Mouse (Mus musculus): ENCODE data around the gene Ly6g5c. TPM values are rescaled to one million over a fixed set of nuclear protein-coding genes. Genes with fewer than 3 reads are reported as not detected.

Gene Ly6g5c
- total and polyA plus RNA-seq, 3 experiments = not detected

DNA sequence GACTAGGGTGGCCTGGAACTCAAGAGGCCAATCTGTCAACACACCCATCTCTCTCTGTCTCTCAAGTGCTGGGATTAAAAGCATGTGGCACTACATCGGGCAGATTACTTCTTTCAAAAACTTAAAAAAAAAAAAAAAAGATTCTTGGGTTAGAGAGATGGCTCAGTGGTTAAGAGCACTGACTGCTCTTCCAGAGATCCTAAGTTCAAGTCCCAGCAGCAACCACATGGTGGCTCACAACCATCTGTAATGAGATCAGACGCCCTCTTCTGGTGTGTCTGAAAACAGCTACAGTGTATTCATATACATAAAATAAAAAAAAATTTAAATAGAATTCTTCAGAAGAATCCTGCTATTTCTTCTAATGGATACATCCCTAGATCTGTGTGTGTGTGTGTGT is 19.9 kb upstream of the Ly6g5c start:
- Histone ChIP-seq H3K27me3 (ENCODE audit: insufficient read depth, low read length) (no peaks in the 10 kb centered on the region), H3K4me3 (ENCODE audit: low read depth, low read length) (no peak overlapping the region), H3K4me1 (ENCODE audit: insufficient read depth, low read depth, low read length) (peaks cover 66% of the 10 kb centered on the region), H3K36me3 (replicated peaks) (peaks cover 31% of the 10 kb centered on the region), H3K9me3 (replicated peaks) (no peaks in the 10 kb centered on the region)
- TF ChIP-seq TAL1 (conservative IDR thresholded peaks at IDR 0.05; ENCODE audit: low read depth, low read length) (no peak), GATA2 (IDR thresholded peaks at IDR 0.05; ENCODE audit: borderline replicate concordance, low read depth, low read length) (no peak), CTCF (IDR thresholded peaks at IDR 0.05; ENCODE audit: low read depth, low read length) (no peak), POLR2AphosphoS5 (IDR thresholded peaks at IDR 0.05; ENCODE audit: insufficient replicate concordance, low read depth, low read length) (no peak), GATA1 (IDR thresholded peaks at IDR 0.05; ENCODE audit: borderline replicate concordance, low read length) (no peak)
- no peak for DNase-seq (ENCODE audit: low spot score)
- ATAC-seq (ENCODE audit: extremely low read depth, insufficient number of reproducible peaks, low FRiP score, poor library complexity, severe bottlenecking) = no peak

DNA sequence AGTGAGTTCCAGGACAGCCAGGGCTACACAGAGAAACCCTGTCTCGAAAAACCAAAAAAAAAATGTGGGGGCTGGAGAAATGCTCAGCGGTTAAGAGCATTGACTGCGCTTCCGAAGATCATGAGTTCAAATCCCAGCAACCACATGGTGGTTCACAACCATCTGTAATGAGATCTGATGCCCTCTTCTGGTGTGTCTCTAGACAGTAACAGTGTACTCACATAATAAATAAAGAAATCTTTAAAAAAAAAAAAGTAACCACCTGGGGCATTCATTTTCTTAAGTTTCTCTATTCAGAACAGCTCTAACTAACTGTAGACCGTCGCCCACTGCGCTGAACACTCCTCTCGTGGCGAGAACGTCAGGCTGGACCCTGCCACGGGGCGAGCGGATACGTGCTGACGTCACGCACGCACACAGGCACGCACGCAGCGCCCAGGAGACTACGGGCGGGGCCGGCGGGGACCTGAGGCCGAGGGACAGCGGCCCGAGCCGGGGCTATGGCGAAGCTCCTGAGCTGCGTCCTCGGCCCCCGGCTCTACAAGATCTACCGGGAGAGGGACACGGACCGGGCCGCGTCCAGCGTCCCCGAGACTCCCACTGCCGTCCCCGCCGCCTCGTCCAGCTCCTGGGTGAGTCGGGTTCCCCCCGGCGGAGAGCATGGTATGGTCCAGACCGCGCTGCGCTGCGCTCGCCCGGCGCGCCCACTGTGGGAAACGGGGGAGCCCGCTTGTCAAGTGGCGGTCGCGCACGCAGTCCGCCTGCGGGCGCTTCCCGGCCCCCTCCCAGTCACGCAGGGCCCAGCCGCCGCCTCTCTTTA is 19.0 kb upstream of the Ly6g5c start, which contains the start of gene Abhd16a:
TSS of gene Abhd16a (plus strand) at position 439 of the 820 bp plus-strand sequence.
- H3K9me3 ChIP-seq (replicated peaks) = no peaks in the 10 kb centered on the region
- peaks cover 64% of the 10 kb centered on the region for H3K4me1 ChIP-seq (ENCODE audit: insufficient read depth, low read depth, low read length)
- ATAC-seq (ENCODE audit: extremely low read depth, insufficient number of reproducible peaks, low FRiP score, poor library complexity, severe bottlenecking) = peak; percentile 77
- no peaks in the 10 kb centered on the region for H3K27me3 ChIP-seq (ENCODE audit: insufficient read depth, low read length)
- TF ChIP-seq POLR2AphosphoS5 (IDR thresholded peaks at IDR 0.05; ENCODE audit: insufficient replicate concordance, low read depth, low read length) (no peak), TAL1 (conservative IDR thresholded peaks at IDR 0.05; ENCODE audit: low read depth, low read length) (no peak), GATA2 (IDR thresholded peaks at IDR 0.05; ENCODE audit: borderline replicate concordance, low read depth, low read length) (no peak)
- peak within 1 kb of the TSS; percentile 81 for H3K4me3 ChIP-seq (ENCODE audit: low read depth, low read length)
- peaks cover 40% of the 10 kb centered on the region for H3K36me3 ChIP-seq (replicated peaks)
- peak; percentile 82 for DNase-seq (ENCODE audit: low spot score)

DNA sequence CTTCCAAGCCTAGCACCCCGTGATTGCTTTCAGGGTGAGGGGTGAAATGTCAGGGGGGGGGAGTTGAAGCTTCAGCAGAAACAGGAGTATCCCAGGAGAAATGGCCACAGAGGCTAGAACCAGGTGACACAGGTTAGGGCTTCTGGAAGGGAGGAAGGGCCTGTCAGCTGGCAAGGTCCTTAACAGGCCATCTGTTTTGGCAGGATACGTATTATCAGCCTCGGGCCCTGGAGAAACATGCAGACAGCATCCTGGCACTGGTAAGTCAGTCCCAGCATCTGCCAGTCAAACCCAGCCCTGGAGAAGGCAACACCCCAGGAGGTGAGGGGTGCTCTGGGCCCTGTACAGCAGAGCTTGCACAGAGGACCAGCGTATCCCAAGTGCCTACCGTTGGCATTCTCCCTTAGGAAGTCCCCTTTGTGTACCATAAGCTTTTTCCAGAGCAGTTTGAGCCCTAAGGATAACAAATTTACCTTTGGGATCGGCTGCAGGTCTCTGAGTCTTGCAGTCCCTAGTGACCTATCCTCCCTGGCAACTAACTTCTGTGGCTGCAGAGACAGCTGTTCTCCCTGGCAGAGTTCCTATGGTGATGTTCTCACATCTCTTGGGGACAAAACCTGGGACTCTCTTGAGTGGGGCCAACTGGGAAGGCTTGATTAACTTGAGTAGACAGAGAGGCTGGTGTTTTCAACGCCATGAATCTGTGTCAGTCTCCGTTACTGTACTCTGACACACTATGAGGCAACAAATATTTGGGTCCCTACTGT is 17.7 kb upstream of the Ly6g5c start:
- DNase-seq (ENCODE audit: low spot score) (no peak), ATAC-seq (ENCODE audit: extremely low read depth, insufficient number of reproducible peaks, low FRiP score, poor library complexity, severe bottlenecking) (no peak)
- Histone ChIP-seq H3K36me3 (replicated peaks) (peaks cover 53% of the 10 kb centered on the region), H3K4me1 (ENCODE audit: insufficient read depth, low read depth, low read length) (peaks cover 61% of the 10 kb centered on the region), H3K9me3 (replicated peaks) (no peaks in the 10 kb centered on the region), H3K4me3 (ENCODE audit: low read depth, low read length) (peak overlapping the region; percentile 81), H3K27me3 (ENCODE audit: insufficient read depth, low read length) (no peaks in the 10 kb centered on the region)
- TF ChIP-seq GATA1 (IDR thresholded peaks at IDR 0.05; ENCODE audit: borderline replicate concordance, low read length) = no peak
- TF ChIP-seq GATA2 (IDR thresholded peaks at IDR 0.05; ENCODE audit: borderline replicate concordance, low read depth, low read length) = no peak
- no peak for TF ChIP-seq CTCF (IDR thresholded peaks at IDR 0.05; ENCODE audit: low read depth, low read length)
- TF ChIP-seq POLR2AphosphoS5 (IDR thresholded peaks at IDR 0.05; ENCODE audit: insufficient replicate concordance, low read depth, low read length) = no peak
- TF ChIP-seq TAL1 (conservative IDR thresholded peaks at IDR 0.05; ENCODE audit: low read depth, low read length) = no peak

DNA sequence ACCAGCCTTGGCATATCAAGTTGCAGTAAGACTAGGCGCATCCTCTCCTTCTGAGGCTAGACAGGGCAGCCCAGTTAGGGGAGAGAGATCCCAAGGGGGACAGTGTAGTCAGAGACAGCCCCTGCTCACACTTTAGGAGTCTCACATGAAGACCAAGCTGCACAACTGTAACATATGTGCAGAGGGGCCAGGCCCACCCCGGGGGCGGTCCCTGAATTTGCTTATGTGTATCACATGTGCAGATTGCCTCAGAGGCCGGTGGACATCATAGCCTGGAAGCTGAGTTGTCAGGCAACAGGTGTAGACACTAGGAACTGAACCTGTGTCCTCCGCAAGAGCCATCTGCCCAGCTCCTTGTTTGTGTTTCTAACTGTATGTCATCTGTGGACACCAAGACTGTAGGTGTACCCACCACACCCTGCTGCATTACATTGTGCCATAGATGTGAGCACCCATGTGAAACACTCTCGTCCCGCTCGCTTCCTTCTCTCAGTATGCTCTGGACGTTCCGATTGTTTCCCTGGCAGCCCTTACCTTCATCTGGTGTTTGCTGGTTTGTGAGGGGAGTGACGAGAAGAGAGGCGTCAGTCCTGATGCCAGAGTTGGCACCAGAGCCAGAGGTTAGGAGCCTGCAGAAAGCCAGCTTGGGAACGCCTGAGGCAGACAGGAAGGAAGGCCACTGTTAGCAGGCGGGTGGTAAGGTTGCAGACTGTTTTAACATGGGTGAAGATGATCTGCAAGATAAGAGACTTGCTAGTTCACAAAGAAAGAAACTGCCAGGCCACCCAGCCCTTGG is 15.5 kb upstream of the Ly6g5c start:
- DNase-seq (ENCODE audit: low spot score) (no peak), ATAC-seq (ENCODE audit: extremely low read depth, insufficient number of reproducible peaks, low FRiP score, poor library complexity, severe bottlenecking) (no peak)
- TF ChIP-seq TAL1 (conservative IDR thresholded peaks at IDR 0.05; ENCODE audit: low read depth, low read length) = no peak
- no peak for TF ChIP-seq CTCF (IDR thresholded peaks at IDR 0.05; ENCODE audit: low read depth, low read length)
- Histone ChIP-seq H3K36me3 (replicated peaks) (peaks cover 75% of the 10 kb centered on the region), H3K9me3 (replicated peaks) (no peaks in the 10 kb centered on the region), H3K4me3 (ENCODE audit: low read depth, low read length) (no peak overlapping the region), H3K27me3 (ENCODE audit: insufficient read depth, low read length) (no peaks in the 10 kb centered on the region), H3K4me1 (ENCODE audit: insufficient read depth, low read depth, low read length) (peaks cover 67% of the 10 kb centered on the region)

DNA sequence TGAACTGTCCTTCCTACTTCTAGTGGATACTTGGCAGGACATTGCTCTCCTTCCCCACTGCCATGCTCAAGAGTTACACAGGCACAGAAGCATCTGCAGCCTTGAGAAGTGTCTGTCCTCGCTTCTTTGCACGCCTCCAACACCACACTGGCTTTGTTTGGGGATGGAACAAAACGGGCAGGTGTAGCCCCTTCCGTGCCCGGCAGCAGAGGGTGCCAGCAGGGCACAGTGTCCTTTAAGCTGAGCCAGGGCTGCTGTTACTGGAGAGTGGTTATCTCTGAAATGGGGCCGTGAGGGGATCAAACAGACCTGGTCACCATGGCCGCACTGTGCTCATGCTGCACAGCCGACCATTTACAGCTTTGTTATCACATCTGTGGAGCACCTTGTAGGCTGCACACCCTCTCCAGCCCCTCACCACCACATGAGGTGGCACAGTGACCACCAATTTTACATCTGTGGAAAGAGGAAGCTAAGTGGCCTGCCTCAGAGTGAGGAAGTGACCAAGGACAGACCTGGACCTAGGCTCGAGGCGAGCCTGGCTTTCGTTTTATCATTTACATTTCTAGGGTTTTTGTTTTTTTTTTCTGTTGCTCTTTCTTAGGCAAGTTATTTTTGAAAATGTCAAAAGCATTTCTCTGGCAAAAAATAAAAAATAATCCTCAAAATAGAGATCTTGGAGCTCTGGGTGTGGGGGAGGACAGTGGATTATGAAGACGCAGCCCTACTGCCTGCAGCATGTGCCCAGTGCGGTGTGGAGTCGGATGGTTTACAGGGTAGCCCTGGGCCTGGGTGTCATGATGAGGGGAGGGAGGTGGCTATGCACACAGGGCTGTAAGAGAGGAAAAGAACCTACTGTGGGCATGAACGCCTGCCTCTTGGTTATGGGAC is 13.4 kb upstream of the Ly6g5c start:
- no peaks in the 10 kb centered on the region for H3K27me3 ChIP-seq (ENCODE audit: insufficient read depth, low read length)
- TF ChIP-seq GATA1 (IDR thresholded peaks at IDR 0.05; ENCODE audit: borderline replicate concordance, low read length) (no peak), POLR2AphosphoS5 (IDR thresholded peaks at IDR 0.05; ENCODE audit: insufficient replicate concordance, low read depth, low read length) (no peak), CTCF (IDR thresholded peaks at IDR 0.05; ENCODE audit: low read depth, low read length) (no peak), GATA2 (IDR thresholded peaks at IDR 0.05; ENCODE audit: borderline replicate concordance, low read depth, low read length) (no peak), TAL1 (conservative IDR thresholded peaks at IDR 0.05; ENCODE audit: low read depth, low read length) (no peak)
- H3K4me3 ChIP-seq (ENCODE audit: low read depth, low read length) = no peak overlapping the region
- DNase-seq (ENCODE audit: low spot score) (no peak), ATAC-seq (ENCODE audit: extremely low read depth, insufficient number of reproducible peaks, low FRiP score, poor library complexity, severe bottlenecking) (no peak)
- H3K36me3 ChIP-seq (replicated peaks) = peaks cover 96% of the 10 kb centered on the region
- H3K4me1 ChIP-seq (ENCODE audit: insufficient read depth, low read depth, low read length) = peaks cover 74% of the 10 kb centered on the region
- no peaks in the 10 kb centered on the region for H3K9me3 ChIP-seq (replicated peaks)

Data from G1E (cell line).